Mouse (Mus musculus): ENCODE data around the gene Pald1. TPM values are rescaled to one million over a fixed set of nuclear protein-coding genes. Genes with fewer than 3 reads are reported as not detected.
A peak's percentile ranks its signal among the peaks of the same experiment; 100 is the strongest.

Gene Pald1
- total and polyA plus RNA-seq, 3 experiments: 15.3 to 17.7 (median 17.6) TPM

GRCm38 (mm10) chr10:61426251-61426757 is 43.0 kb upstream of the Pald1 start:
- no peaks in the 10 kb centered on the region for H3K27me3 ChIP-seq (ENCODE audit: control insufficient read depth, insufficient read depth, low read length)
- WGBS: 6% methylated on average over 2 of the region's 2 CpGs
- no peak overlapping the region for H3K9ac ChIP-seq (ENCODE audit: low read depth, low read length)
- intact Hi-C loops (cut with DNase I): loop anchor here (2.0 kb wide), 1 partner anchor 18 kb away; no protein-coding TSS in a partner anchor
- peak; percentile 73 to 83 for DNase-seq
- H3K27ac ChIP-seq: peak overlapping the region; percentile 68
- TF ChIP-seq EP300 (IDR thresholded peaks at IDR 0.05; ENCODE audit: insufficient read depth, low read depth, low read length): peak; percentile 94
- TF ChIP-seq POLR2A (IDR thresholded peaks at IDR 0.05; ENCODE audit: insufficient read depth, low read depth, low read length): no peak
- no peak overlapping the region for H3K4me3 ChIP-seq
- H3K36me3 ChIP-seq (ENCODE audit: control insufficient read depth, insufficient read depth, low read length): no peaks in the 10 kb centered on the region; the same call in 1 of the 2 replicates
- no peaks in the 10 kb centered on the region for H3K79me2 ChIP-seq (replicated peaks; ENCODE audit: control insufficient read depth, insufficient read depth, low read length)
- H3K4me1 ChIP-seq (ENCODE audit: control insufficient read depth, insufficient read depth, low read length): peaks cover 25% of the 10 kb centered on the region

- peak overlapping the region; percentile 68 for H3K27ac ChIP-seq
- 54% methylated on average over 2 of the region's 2 CpGs for whole genome bisulfite sequencing
- H3K9ac ChIP-seq (ENCODE audit: low read depth, low read length): no peak overlapping the region
- peaks cover 25% of the 10 kb centered on the region for H3K4me1 ChIP-seq (ENCODE audit: control insufficient read depth, insufficient read depth, low read length)
- TF ChIP-seq POLR2A (IDR thresholded peaks at IDR 0.05; ENCODE audit: insufficient read depth, low read depth, low read length): no peak
- no peak for TF ChIP-seq CTCF (IDR thresholded peaks at IDR 0.05)
- no peaks in the 10 kb centered on the region; the same call in 1 of the 2 replicates for H3K36me3 ChIP-seq (ENCODE audit: control insufficient read depth, insufficient read depth, low read length)
- no peak for DNase-seq
- H3K79me2 ChIP-seq (replicated peaks; ENCODE audit: control insufficient read depth, insufficient read depth, low read length): no peaks in the 10 kb centered on the region
- no peak overlapping the region for H3K4me3 ChIP-seq
- H3K27me3 ChIP-seq (ENCODE audit: control insufficient read depth, insufficient read depth, low read length): no peaks in the 10 kb centered on the region
- intact Hi-C loops (cut with DNase I): loop anchor here (2.0 kb wide), 1 partner anchor 26 kb away; no protein-coding TSS in a partner anchor
These were observed 41.7 kb upstream of the Pald1 start for GRCm38 (mm10) chr10:61425047-61425446.

- no peak overlapping the region; the same call in 1 of the 2 replicates for H3K27ac ChIP-seq
- WGBS: 8% methylated on average over 7 of the region's 7 CpGs
These were observed 41.2 kb upstream of the Pald1 start for GRCm38 (mm10) chr10:61424500-61424899.

GRCm38 (mm10) chr10:61423289-61423688 is 40.0 kb upstream of the Pald1 start:
- Histone ChIP-seq H3K27ac (no peak overlapping the region), H3K9ac (ENCODE audit: low read depth, low read length) (no peak overlapping the region), H3K4me3 (no peak overlapping the region), H3K4me1 (ENCODE audit: control insufficient read depth, insufficient read depth, low read length) (peaks cover 28% of the 10 kb centered on the region), H3K27me3 (ENCODE audit: control insufficient read depth, insufficient read depth, low read length) (peaks cover 4% of the 10 kb centered on the region; the same call in 1 of the 2 replicates), H3K79me2 (replicated peaks; ENCODE audit: control insufficient read depth, insufficient read depth, low read length) (no peaks in the 10 kb centered on the region), H3K36me3 (ENCODE audit: control insufficient read depth, insufficient read depth, low read length) (no peaks in the 10 kb centered on the region; the same call in 1 of the 2 replicates)
- 71% methylated on average over 10 of the region's 10 CpGs for WGBS
- intact Hi-C loops (cut with DNase I): no loop called here
- TF ChIP-seq POLR2A (IDR thresholded peaks at IDR 0.05; ENCODE audit: insufficient read depth, low read depth, low read length) (no peak), CTCF (IDR thresholded peaks at IDR 0.05) (peak; percentile 63), EP300 (IDR thresholded peaks at IDR 0.05; ENCODE audit: insufficient read depth, low read depth, low read length) (no peak)
- DNase-seq: peak in 1 of 2 experiments; percentile 45

More at GRCm38 (mm10) chr10:61424500-61424899, 41.2 kb upstream of the Pald1 start:
- DNase-seq: no peak
- H3K4me3 ChIP-seq: no peak overlapping the region
- no peaks in the 10 kb centered on the region; the same call in 1 of the 2 replicates for H3K36me3 ChIP-seq (ENCODE audit: control insufficient read depth, insufficient read depth, low read length)
- H3K9ac ChIP-seq (ENCODE audit: low read depth, low read length): no peak overlapping the region
- no peaks in the 10 kb centered on the region for H3K27me3 ChIP-seq (ENCODE audit: control insufficient read depth, insufficient read depth, low read length)
- H3K79me2 ChIP-seq (replicated peaks; ENCODE audit: control insufficient read depth, insufficient read depth, low read length): no peaks in the 10 kb centered on the region
- no peak for TF ChIP-seq POLR2A (IDR thresholded peaks at IDR 0.05; ENCODE audit: insufficient read depth, low read depth, low read length)
- no peak for TF ChIP-seq EP300 (IDR thresholded peaks at IDR 0.05; ENCODE audit: insufficient read depth, low read depth, low read length)
- TF ChIP-seq CTCF (IDR thresholded peaks at IDR 0.05): no peak
- peaks cover 28% of the 10 kb centered on the region for H3K4me1 ChIP-seq (ENCODE audit: control insufficient read depth, insufficient read depth, low read length)
- intact Hi-C loops (cut with DNase I): loop anchor here (2.0 kb wide), 1 partner anchor 26 kb away; no protein-coding TSS in a partner anchor

DNA sequence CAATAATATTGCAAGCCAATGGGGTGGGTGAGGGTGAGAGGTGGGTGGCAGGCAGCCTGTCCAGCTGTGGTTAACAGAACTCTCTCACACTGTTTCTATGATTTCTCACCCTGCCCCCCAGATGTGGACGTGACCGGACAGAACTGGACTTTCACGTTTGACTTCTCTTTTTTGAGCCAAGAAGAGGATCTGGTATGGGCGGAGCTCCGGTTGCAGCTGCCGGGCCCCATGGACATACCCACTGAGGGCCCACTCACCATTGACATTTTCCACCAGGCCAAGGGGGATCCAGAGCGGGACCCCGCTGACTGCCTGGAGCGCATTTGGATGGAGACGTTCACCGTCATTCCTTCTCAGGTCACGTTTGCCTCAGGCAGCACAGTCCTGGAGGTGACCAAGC is 39.5 kb upstream of the Pald1 start:
- peaks cover 27% of the 10 kb centered on the region for H3K4me1 ChIP-seq (ENCODE audit: control insufficient read depth, insufficient read depth, low read length)

DNA sequence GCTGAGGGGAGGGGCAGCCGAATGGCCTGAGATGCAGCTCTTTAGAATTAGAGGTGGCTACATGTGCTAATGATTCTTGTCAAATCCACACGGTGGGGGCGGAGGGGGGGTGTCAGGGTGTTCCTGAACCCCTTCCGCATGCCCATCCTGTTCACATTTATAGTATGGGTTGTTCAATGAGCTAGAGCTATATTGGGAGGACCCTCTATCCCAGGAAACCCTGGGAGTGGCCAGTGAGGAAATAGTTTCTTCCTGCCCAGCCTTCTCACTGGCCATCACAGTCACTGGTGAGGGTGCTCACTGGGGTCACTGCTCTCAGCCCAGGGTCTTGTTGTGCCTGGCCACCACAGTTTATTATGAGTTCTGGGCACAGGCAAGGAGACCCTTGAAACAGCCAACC is 36.7 kb upstream of the Pald1 start:
- no peak for DNase-seq
- intact Hi-C loops (cut with DNase I): no loop called here
- Histone ChIP-seq H3K9ac (ENCODE audit: low read depth, low read length) (no peak overlapping the region), H3K36me3 (ENCODE audit: control insufficient read depth, insufficient read depth, low read length) (no peaks in the 10 kb centered on the region), H3K79me2 (replicated peaks; ENCODE audit: control insufficient read depth, insufficient read depth, low read length) (no peaks in the 10 kb centered on the region), H3K4me1 (ENCODE audit: control insufficient read depth, insufficient read depth, low read length) (peaks cover 10% of the 10 kb centered on the region), H3K27me3 (ENCODE audit: control insufficient read depth, insufficient read depth, low read length) (peaks cover 4% of the 10 kb centered on the region; the same call in 1 of the 2 replicates), H3K4me3 (no peak overlapping the region), H3K27ac (peak overlapping the region; percentile 75)
- TF ChIP-seq EP300 (IDR thresholded peaks at IDR 0.05; ENCODE audit: insufficient read depth, low read depth, low read length): no peak
- peak; percentile 60 for TF ChIP-seq POLR2A (IDR thresholded peaks at IDR 0.05; ENCODE audit: insufficient read depth, low read depth, low read length)
- 40% methylated on average over 4 of the region's 4 CpGs for WGBS

More for the DNA sequence above, 39.5 kb upstream of the Pald1 start:
- Histone ChIP-seq H3K27me3 (ENCODE audit: control insufficient read depth, insufficient read depth, low read length) (peaks cover 4% of the 10 kb centered on the region; the same call in 1 of the 2 replicates), H3K36me3 (ENCODE audit: control insufficient read depth, insufficient read depth, low read length) (no peaks in the 10 kb centered on the region; the same call in 1 of the 2 replicates), H3K9ac (ENCODE audit: low read depth, low read length) (no peak overlapping the region), H3K27ac (no peak overlapping the region), H3K79me2 (replicated peaks; ENCODE audit: control insufficient read depth, insufficient read depth, low read length) (no peaks in the 10 kb centered on the region), H3K4me3 (no peak overlapping the region)
- TF ChIP-seq POLR2A (IDR thresholded peaks at IDR 0.05; ENCODE audit: insufficient read depth, low read depth, low read length) (no peak), CTCF (IDR thresholded peaks at IDR 0.05) (no peak), EP300 (IDR thresholded peaks at IDR 0.05; ENCODE audit: insufficient read depth, low read depth, low read length) (no peak)
- WGBS: 78% methylated on average over 12 of the region's 12 CpGs
- intact Hi-C loops (cut with DNase I): no loop called here
- no peak for DNase-seq
